Comparison of ENCODE assay signal across 20 mouse cellular contexts in the genomic region with DNA sequence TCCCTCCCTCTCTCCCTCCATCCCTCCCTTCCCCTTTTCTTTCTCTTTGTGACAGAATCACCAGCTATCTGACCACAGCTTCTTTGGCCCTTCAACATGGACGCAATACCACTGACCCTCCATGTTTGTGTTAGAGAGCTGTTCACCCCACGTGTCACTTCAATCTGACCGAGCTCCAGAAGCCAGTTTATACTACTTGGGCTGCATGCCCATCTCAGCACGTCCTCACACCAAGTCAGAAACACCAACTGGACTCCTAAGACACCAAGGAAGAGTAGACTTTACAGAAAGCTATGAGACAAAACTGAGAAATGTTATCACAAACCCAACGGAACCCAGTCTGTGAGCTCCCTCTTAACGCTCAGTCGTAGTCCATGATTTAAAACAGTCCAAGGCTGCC. TPM values are rescaled to one million over a fixed set of nuclear protein-coding genes. Genes with fewer than 3 reads are reported as not detected.
DNase-seq lines count a peak whose midpoint lies in the region; ATAC-seq and TF ChIP-seq lines count a peak whose summit lies in the region.
"Had no signal": no experiment of that assay in that cellular context is flagged by ENCODE, and none has a peak within 500 bp of the region (broad histone marks: within the 10 kb centered on the region; RNA-seq: fewer than 3 reads in every experiment).

No protein-coding gene starts in this region.

- no peaks in the 10 kb centered on the region for H3K27me3 ChIP-seq in cerebellum, adult 2 months (ENCODE audit: control insufficient read depth, insufficient read depth, low read length)
- H3K27me3 ChIP-seq: CH12.LX; embryonic facial prominence, embryonic 12.5 days; forebrain, embryonic 13.5 days; forebrain, embryonic 15.5 days; Patski had no signal

- no peak overlapping the region; the same call in 1 of the 2 replicates for H3K27ac ChIP-seq in cerebellum, adult 2 months (ENCODE audit: insufficient read depth, low read length)
- H3K27ac ChIP-seq: embryonic facial prominence, embryonic 10.5 days; embryonic facial prominence, embryonic 12.5 days; forebrain, embryonic 13.5 days; forebrain, embryonic 15.5 days had no signal

- no peak for TF ChIP-seq CTCF in cerebellum, adult 2 months (IDR thresholded peaks at IDR 0.05; ENCODE audit: borderline replicate concordance, insufficient read depth, low read depth, low read length)

- no peak for TF ChIP-seq POLR2A in cerebellum, adult 2 months (IDR thresholded peaks at IDR 0.05; ENCODE audit: borderline replicate concordance, insufficient read depth, low read length)

- H3K4me1 ChIP-seq in cerebellum, adult 2 months (ENCODE audit: control insufficient read depth, insufficient read depth, low read length): peaks cover 32% of the 10 kb centered on the region
- H3K4me1 ChIP-seq: embryonic facial prominence, embryonic 12.5 days had no signal

- ATAC-seq in cerebellum, adult (ENCODE audit: insufficient number of reproducible peaks, low FRiP score, low TSS enrichment): no peak
- ATAC-seq: activated CD4-positive, CD25-positive, alpha-beta regulatory T cell, adult 4 months; CD4-positive, CD25-positive, alpha-beta regulatory T cell, adult 4 months; forebrain, embryonic 13.5 days; forebrain, embryonic 15.5 days; forebrain, postnatal 0 days; Patski had no signal

- no peak overlapping the region for H3K4me3 ChIP-seq in cerebellum, adult 2 months (replicated peaks; ENCODE audit: insufficient read depth, low read depth, low read length)
- H3K4me3 ChIP-seq: embryonic facial prominence, embryonic 10.5 days; embryonic facial prominence, embryonic 12.5 days; forebrain, embryonic 13.5 days; forebrain, embryonic 15.5 days had no signal

- DNase-seq in cerebellum, adult 11 months: peak; percentile 29
- DNase-seq in cerebellum, adult 18-20 months: no peak
- peak; percentile 48 to 57 for DNase-seq in cerebellum, adult 2 months
- DNase-seq in cerebellum, adult 9-11 months: peak; percentile 57
- no peak for DNase-seq in cerebellum, postnatal 4 days (ENCODE audit: low spot score in 2 of 2)
- DNase-seq: adrenal gland, adult 8-10 months; adrenal gland, postnatal 14 days; adrenal gland, postnatal 36 days; B cell, adult 2 months; forebrain, postnatal 0 days had no signal

- 42% methylated on average over 7 of the region's 7 CpGs for WGBS in cerebellum, adult 2 months

RNA-seq across cellular contexts. Expression of a gene that starts 43.2 kb away (rescaled TPM):
- polyA plus RNA-seq in cerebellum, adult 2 months (2012; rRNA removed): 29.4 and 30.0 TPM in 2 replicates
- polyA plus RNA-seq: CD4-positive, CD25-positive, alpha-beta regulatory T cell, adult 4 months; G1E had no signal

Comparison
In these comparisons a context has a peak if more than half of its experiments do, and no peak if none do; other contexts are left out.
1. DNase-seq: peak in cerebellum, adult 11 months (single experiment), cerebellum, adult 2 months (2 of 2) and cerebellum, adult 9-11 months (single experiment); none in cerebellum, adult 18-20 months (0 of 2) and cerebellum, postnatal 4 days (0 of 2).